Mouse (Mus musculus) embryonic facial prominence, embryonic 11.5 days (tissue): Measurements from ENCODE around the gene Nvl. TPM values are rescaled to one million over a fixed set of nuclear protein-coding genes. Genes with fewer than 3 reads are reported as not detected.

Experiments
- ATAC-seq: fragments of 200-750 bp; cut with Nextera tagmentation; replicated peaks from 2 replicates; pipeline ENCODE4 v1.8.0; 2017; ENCODE audit warnings: low read depth; ENCODE audit not compliant: insufficient number of reproducible peaks, low FRiP score, low TSS enrichment
- DNase-seq: peaks from one replicate; pipeline ENCODE4 v3.0.0-alpha.2; 2015; ENCODE audit warnings: low spot score
- H3K27ac ChIP-seq: fragments of 300-500 bp; sonication (generic); replicated peaks from 2 replicates; pipeline ENCODE4 v1.5.1; 2014; ENCODE audit warnings: mild to moderate bottlenecking, low read depth, low read length, control low read depth
- H3K27me3 ChIP-seq: fragments of 300-500 bp; sonication (generic); 2 replicates; pipeline ENCODE4 v1.6.1; 2014; ENCODE audit warnings: mild to moderate bottlenecking, low read length, moderate library complexity, mixed read lengths; ENCODE audit not compliant: control insufficient read depth, insufficient read depth
- H3K36me3 ChIP-seq: fragments of 300-500 bp; sonication (generic); replicated peaks from 2 replicates; pipeline ENCODE4 v1.6.1; 2014; ENCODE audit warnings: low read depth, mild to moderate bottlenecking, low read length, moderate library complexity, mixed read lengths; ENCODE audit not compliant: control insufficient read depth, insufficient read depth
- H3K4me1 ChIP-seq: fragments of 300-500 bp; sonication (generic); 2 replicates; pipeline ENCODE4 v1.6.1; 2014; ENCODE audit warnings: low read length, mixed read lengths; ENCODE audit not compliant: control insufficient read depth, insufficient read depth
- H3K4me2 ChIP-seq: fragments of 300-500 bp; sonication (generic); 2 replicates; pipeline ENCODE4 v1.6.1; 2014; ENCODE audit warnings: low read depth, mild to moderate bottlenecking, control low read depth, low read length, moderate library complexity
- H3K4me3 ChIP-seq: fragments of 300-500 bp; sonication (generic); 2 replicates; pipeline ENCODE4 v1.5.1; 2014; ENCODE audit warnings: low read depth, low read length, control low read depth
- H3K9ac ChIP-seq: fragments of 300-500 bp; sonication (generic); replicated peaks from 2 replicates; pipeline ENCODE4 v1.6.1; 2014; ENCODE audit warnings: mild to moderate bottlenecking, control low read depth, low read length
- H3K9me3 ChIP-seq: fragments of 300-500 bp; sonication (generic); replicated peaks from 2 replicates; pipeline ENCODE4 v1.6.1; 2016; ENCODE audit warnings: mild to moderate bottlenecking, low read length, inconsistent platforms, mixed read lengths; ENCODE audit not compliant: control insufficient read depth
- WGBS: fragments of 180-500 bp; shearing (Covaris S2); extraction: QIAGEN DNeasy Blood & Tissue Kit; methylation state at CpG from one replicate; pipeline ENCODE4 v1.1.7; 2014; 5-methylcytosine and 5-hydroxymethylcytosine counted together
- polyA plus RNA-seq: library from polyadenylated mRNA; unstranded; fragments of >200 nt; fragmentation: Nextera tagmentation; extraction: Ambion mirVana; gene quantifications from 2 replicates; pipeline ENCODE4 v1.2.1, GENCODE M21; 2014

Nvl gene
- 36.3 and 40.9 TPM in 2 replicates for polyA plus RNA-seq

DNA sequence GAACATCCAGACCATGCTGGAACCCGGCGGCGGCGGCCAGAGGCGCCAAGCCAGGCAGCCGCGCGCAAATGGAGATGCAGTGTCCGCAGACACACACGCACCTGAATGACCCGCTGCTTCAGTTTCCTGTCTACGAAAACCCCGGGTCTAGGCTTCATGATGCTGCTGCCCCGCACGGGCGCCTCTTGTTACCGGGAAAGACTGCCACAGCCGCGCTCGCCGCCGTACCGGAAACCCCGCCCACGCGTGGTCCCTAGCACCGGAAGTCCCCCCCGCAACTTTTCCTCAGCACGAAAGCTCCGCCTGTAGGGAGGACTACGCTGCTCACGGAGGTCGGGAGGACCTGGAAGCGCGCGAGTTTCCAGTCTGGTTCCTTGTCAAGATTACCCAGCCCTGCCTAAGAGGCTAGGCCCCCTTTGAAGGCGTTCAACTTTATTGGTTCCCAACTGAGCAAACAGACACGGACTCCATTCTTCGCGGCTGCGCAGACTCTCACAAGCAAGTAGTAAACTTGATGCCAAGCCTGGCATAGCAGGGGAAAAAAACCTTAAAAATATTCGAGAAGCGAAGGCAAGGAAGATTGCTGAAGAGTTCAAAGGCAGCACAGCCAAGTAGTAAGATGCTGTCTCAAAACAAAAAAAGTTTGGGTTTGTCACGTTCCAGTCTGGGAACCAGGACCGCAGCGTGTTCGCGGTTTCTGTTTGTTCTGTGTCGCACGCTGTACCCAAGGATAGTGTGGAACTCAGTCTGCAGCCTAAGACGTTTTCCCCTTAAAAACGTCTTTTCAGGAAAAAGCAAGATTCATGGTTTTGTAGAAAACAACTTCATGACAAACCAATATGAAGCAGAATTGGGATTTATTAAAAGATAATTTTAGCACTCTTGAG lies at the start of gene Nvl, which contains the start of gene Cnih4:
Nvl (minus strand) TSS at position 255 of the 887 bp plus-strand sequence.
Cnih4 (plus strand) TSS at position 744 of the 887 bp plus-strand sequence.
- under 1% methylated on average over 51 of the region's 52 CpGs for WGBS
- Histone ChIP-seq H3K27me3 (no peaks in the 10 kb centered on the region), H3K4me2 (peak within 1 kb of the TSS; percentile 68), H3K9ac (peak within 1 kb of the TSS; percentile 80), H3K4me1 (no peaks in the 10 kb centered on the region), H3K36me3 (0 out of 2 replicates have a peak, but pooled peaks cover 2% of the 10 kb centered on the region), H3K9me3 (no peaks in the 10 kb centered on the region), H3K27ac (peak within 1 kb of the TSS; percentile 73), H3K4me3 (peak within 1 kb of the TSS; percentile 82)
- DNase-seq (peak; percentile 97), ATAC-seq (peak; percentile 100)

DNA sequence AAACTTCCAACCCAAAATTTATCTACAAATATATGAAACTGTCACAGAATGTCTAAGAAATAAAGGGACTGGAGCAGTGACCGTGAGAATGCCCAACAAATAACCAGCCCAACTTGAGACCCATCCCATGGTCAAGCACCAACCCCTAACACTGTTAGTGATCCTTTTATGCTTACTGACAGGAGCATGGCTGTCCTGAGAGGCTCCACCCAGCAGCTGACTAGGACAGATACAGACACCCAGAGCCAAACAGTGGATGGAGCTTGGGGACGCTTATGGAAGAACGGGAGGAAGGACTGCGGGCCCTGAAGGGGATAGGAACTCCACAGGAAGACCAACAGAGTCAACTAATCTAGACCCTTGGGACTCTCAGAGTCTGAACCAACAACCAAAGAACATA lies 44.9 kb upstream of the Nvl start:
- Histone ChIP-seq H3K4me3 (no peak overlapping the region), H3K27ac (no peak overlapping the region), H3K27me3 (no peaks in the 10 kb centered on the region), H3K4me2 (no peak overlapping the region), H3K36me3 (peaks cover 15% of the 10 kb centered on the region), H3K9me3 (no peaks in the 10 kb centered on the region), H3K4me1 (no peaks in the 10 kb centered on the region), H3K9ac (no peak overlapping the region)
- 96% methylated on average over 4 of the region's 4 CpGs for WGBS
- DNase-seq (no peak), ATAC-seq (no peak)

DNA sequence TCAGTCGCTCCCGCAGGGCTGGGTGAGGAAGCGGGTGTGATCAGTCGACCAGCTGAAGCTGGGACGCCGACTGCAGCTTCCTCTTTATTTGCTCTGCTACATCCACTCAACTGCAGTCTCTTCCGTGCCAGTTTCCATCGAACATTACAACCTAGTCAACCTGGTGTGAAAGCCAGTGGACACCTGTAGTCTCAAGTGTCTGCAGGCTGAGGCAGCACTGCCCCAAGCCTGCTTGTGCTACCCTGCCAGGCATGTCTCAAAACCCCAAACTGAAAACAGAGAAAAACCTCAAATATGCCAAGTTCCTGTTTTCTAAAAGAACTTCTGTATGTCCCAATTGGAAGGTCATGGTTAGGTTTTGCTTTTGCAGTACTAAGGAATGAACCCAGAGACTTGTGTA lies 26.2 kb upstream of the Nvl start:
- ATAC-seq = no peak
- Histone ChIP-seq H3K36me3 (peaks cover under 1% of the 10 kb centered on the region; the same call in 1 of the 2 replicates), H3K4me1 (no peaks in the 10 kb centered on the region), H3K27me3 (no peaks in the 10 kb centered on the region), H3K4me2 (no peak overlapping the region), H3K9me3 (no peaks in the 10 kb centered on the region), H3K27ac (no peak overlapping the region), H3K4me3 (no peak overlapping the region), H3K9ac (no peak overlapping the region)
- no peak for DNase-seq
- WGBS = 87% methylated on average over 8 of the region's 8 CpGs

DNA sequence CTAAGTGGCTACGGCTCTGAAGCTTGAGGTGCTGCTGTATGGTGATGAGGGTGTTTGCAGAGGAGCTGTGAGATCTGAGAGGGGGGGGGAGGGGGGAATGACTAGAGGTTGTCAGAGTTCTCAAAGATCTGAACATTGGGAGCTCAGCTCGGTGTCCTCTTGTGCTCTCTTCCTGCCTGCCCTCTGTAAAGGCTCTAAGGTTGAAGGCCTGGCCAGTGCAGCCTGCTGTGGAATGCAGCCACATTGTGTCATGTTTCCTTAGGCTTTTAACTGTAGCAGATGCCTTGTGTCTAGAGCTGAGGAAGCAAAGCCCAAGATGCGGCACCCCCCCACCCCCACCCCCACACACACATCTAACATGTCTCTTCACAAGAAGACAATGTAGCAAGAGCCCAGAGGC lies 24.4 kb upstream of the Nvl start:
- Histone ChIP-seq H3K36me3 (peaks cover 6% of the 10 kb centered on the region), H3K4me2 (no peak overlapping the region), H3K27ac (no peak overlapping the region), H3K4me3 (no peak overlapping the region), H3K9me3 (no peaks in the 10 kb centered on the region), H3K27me3 (no peaks in the 10 kb centered on the region), H3K4me1 (no peaks in the 10 kb centered on the region), H3K9ac (no peak overlapping the region)
- no peak for ATAC-seq
- DNase-seq = no peak
- 73% methylated on average over 3 of the region's 3 CpGs for WGBS

DNA sequence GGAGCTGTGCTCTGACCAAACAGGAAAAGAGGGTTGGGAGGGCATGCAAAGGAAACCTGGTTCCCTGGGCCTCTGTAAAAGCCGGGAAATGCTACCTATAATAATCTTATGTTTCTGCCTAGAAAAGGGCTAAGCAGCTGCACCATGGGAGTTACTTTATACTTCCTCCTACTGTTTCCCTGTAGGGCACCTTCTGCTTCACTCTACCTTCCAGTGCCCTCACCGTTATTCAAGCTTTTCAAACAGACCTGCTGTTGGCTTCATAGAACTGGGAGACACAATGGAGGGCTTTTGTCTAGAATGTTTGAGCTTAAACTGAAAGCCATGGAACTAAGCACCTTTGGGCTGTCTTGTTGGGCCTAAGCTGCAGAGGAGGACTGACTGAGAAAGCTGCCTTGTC lies 23.8 kb upstream of the Nvl start:
- WGBS = 76% methylated on average over 2 of the region's 2 CpGs
- Histone ChIP-seq H3K9me3 (no peaks in the 10 kb centered on the region), H3K4me1 (no peaks in the 10 kb centered on the region), H3K27ac (no peak overlapping the region), H3K27me3 (no peaks in the 10 kb centered on the region), H3K4me3 (no peak overlapping the region), H3K36me3 (peaks cover 9% of the 10 kb centered on the region), H3K4me2 (no peak overlapping the region), H3K9ac (no peak overlapping the region)
- no peak for DNase-seq
- ATAC-seq = no peak

DNA sequence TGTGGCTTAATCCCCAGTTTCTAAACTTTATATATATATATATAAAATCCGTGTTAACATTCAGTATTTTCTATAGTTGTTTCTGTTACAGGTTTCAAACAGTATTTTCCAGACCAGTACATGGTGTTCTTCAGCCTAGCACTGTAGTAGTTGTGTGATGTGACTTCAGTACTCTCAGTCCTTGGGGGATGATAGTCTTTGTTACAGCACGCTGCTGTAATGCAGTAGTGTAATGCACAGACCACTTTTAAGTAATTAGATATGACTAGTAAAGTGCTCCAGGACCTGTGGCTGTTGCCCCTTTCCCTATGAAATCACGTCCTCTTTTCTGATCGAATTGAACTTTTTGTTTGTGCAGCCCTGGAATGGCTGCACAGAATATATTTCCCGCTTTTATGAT lies 7.5 kb upstream of the Nvl start:
- Histone ChIP-seq H3K9me3 (no peaks in the 10 kb centered on the region), H3K4me2 (peak overlapping the region; percentile 47), H3K27ac (no peak overlapping the region), H3K27me3 (no peaks in the 10 kb centered on the region), H3K36me3 (no peaks in the 10 kb centered on the region), H3K4me3 (peak overlapping the region; percentile 97), H3K4me1 (no peaks in the 10 kb centered on the region), H3K9ac (peak overlapping the region; percentile 90)
- ATAC-seq (no peak), DNase-seq (peak; percentile 32)
- 34% methylated on average over 5 of the region's 5 CpGs for WGBS

DNA sequence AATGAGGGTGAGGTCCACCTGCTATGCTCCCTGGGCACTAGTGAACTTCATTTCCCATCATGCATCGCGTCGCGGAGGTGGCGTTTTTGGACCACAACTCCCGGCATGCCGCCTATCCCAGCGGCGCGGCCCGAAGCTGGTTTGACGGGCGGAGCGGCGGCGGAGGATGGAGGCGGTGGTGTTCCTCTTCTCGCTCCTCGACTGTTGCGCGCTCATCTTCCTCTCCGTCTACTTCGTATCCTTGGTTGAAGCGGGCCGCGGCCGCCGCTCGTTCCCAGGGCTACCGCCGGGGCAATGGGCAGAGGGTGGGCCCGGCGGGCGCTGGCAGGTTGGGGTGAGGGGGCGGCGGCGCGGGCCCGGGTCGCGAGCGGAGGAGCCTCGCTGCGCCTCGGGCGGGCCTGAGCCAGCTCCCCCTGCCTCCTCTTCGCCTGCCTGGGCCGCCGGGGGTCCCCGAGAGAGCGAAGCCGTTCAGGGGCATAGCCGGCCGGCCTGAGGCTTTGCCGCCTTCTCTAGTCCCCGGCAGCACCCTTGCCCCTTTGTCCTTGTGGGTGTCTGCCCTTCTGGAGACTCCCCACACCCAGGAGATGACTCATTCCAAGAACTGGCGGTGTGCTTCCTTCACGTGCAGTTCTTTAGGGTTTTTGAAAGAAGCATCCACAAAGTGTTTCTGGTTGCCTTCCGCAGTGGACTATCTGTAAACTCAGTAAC lies 7.0 kb upstream of the Nvl start:
- H3K9me3 ChIP-seq = no peaks in the 10 kb centered on the region
- under 1% methylated on average over 56 of the region's 59 CpGs for WGBS
- DNase-seq = peak; percentile 95
- ATAC-seq = peak; percentile 87
- H3K4me2 ChIP-seq = peak overlapping the region; percentile 47
- H3K36me3 ChIP-seq = no peaks in the 10 kb centered on the region
- peak overlapping the region; percentile 70 for H3K27ac ChIP-seq
- peak overlapping the region; percentile 90 for H3K9ac ChIP-seq
- H3K4me1 ChIP-seq = no peaks in the 10 kb centered on the region
- peak overlapping the region; percentile 97 for H3K4me3 ChIP-seq
- H3K27me3 ChIP-seq = no peaks in the 10 kb centered on the region

DNA sequence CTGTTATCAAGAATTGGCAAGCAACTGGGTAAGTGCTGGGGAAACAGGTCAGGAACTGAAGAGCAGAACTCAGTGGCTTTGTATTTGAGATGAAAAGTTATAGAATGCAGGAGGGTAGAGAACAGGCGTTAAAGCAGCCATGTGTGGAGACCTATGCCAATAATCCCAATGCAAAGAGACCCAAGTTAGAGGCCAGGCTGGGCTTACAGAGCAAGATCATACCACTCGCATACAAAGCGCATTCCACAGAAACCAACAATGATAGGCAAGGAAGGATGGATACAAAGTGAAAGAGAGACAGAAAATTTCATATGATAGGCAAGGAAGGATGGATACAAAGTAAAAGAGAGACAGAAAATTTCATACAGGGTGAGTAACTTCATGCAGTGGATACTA lies 6.4 kb upstream of the Nvl start:
- DNase-seq = no peak
- Histone ChIP-seq H3K36me3 (no peaks in the 10 kb centered on the region), H3K9me3 (no peaks in the 10 kb centered on the region), H3K27me3 (no peaks in the 10 kb centered on the region), H3K9ac (no peak overlapping the region), H3K4me3 (peak overlapping the region; percentile 97), H3K27ac (no peak overlapping the region), H3K4me2 (no peak overlapping the region), H3K4me1 (no peaks in the 10 kb centered on the region)
- 67% methylated on average over 3 of the region's 3 CpGs for WGBS
- ATAC-seq = no peak
